Mouse (Mus musculus) myocyte (in vitro differentiated cells): ENCODE results near the gene Nipsnap2. TPM values are rescaled to one million over a fixed set of nuclear protein-coding genes. Genes with fewer than 3 reads are reported as not detected.

Experiments used
- H3K27me3 ChIP-seq: one replicate; pipeline ENCODE4 v1.6.1; 2011; ENCODE audit not compliant: control insufficient read depth, insufficient read depth, insufficient read length
- H3K36me3 ChIP-seq: one replicate; pipeline ENCODE4 v1.6.1; 2011; ENCODE audit not compliant: control insufficient read depth, insufficient read depth
- H3K4me2 ChIP-seq: one replicate; pipeline ENCODE4 v1.6.1; 2011; ENCODE audit warnings: low read depth, control low read depth
- H3K4me3 ChIP-seq: one replicate; pipeline ENCODE4 v1.5.1; 2011; ENCODE audit warnings: mild to moderate bottlenecking, control low read depth, moderate library complexity
- H3K79me2 ChIP-seq: one replicate; pipeline ENCODE4 v1.6.1; 2011; ENCODE audit not compliant: control insufficient read depth, insufficient read depth
- H3ac ChIP-seq: one replicate; pipeline ENCODE4 v1.6.1; 2011; ENCODE audit not compliant: control insufficient read depth, insufficient read length
- CEBPB ChIP-seq: IDR thresholded peaks from 2 replicates; pipeline ENCODE4 v1.6.1; 2011; ENCODE audit warnings: mild to moderate bottlenecking, moderate library complexity; ENCODE audit not compliant: poor library complexity, insufficient read depth, severe bottlenecking
- E2F4 ChIP-seq: IDR thresholded peaks from one replicate; pipeline ENCODE4 v1.6.1; 2011; ENCODE audit warnings: mild to moderate bottlenecking, control low read depth, moderate library complexity; ENCODE audit not compliant: insufficient read depth
- MAX ChIP-seq: IDR thresholded peaks from one replicate; pipeline ENCODE4 v1.6.1; 2011; ENCODE audit warnings: low read depth, mild to moderate bottlenecking, control low read depth
- MYOD1 ChIP-seq, 3 experiments: IDR thresholded peaks; one replicate each; pipeline ENCODE4 v1.6.1; 2011; ENCODE audit warnings: control low read depth in 2 of 3, low read depth in 2 of 3, mild to moderate bottlenecking in 2 of 3, moderate library complexity in 1 of 3; ENCODE audit not compliant: insufficient read length in 2 of 3, control insufficient read depth in 1 of 3
- MYOG ChIP-seq, 3 experiments: IDR thresholded peaks; one replicate each; pipeline ENCODE4 v1.6.1; 2011; ENCODE audit warnings: control low read depth in 2 of 3, low read depth in 2 of 3, mild to moderate bottlenecking in 2 of 3; ENCODE audit not compliant: insufficient read length in 2 of 3, control insufficient read depth in 1 of 3, insufficient read depth in 1 of 3
- POLR2A ChIP-seq: IDR thresholded peaks from one replicate; pipeline ENCODE4 v1.6.1; 2011; ENCODE audit warnings: low read depth, mild to moderate bottlenecking, control low read depth, moderate library complexity; ENCODE audit not compliant: insufficient read length
- POLR2AphosphoS2 ChIP-seq: IDR thresholded peaks from one replicate; pipeline ENCODE4 v1.6.1; 2011; ENCODE audit warnings: low read depth, control low read depth; ENCODE audit not compliant: insufficient read length
- REST ChIP-seq: IDR thresholded peaks from one replicate; pipeline ENCODE4 v1.6.1; 2011; ENCODE audit warnings: mild to moderate bottlenecking, control low read depth, moderate library complexity; ENCODE audit not compliant: insufficient read depth, insufficient read length
- SRF ChIP-seq: IDR thresholded peaks from one replicate; pipeline ENCODE4 v1.6.1; 2011; ENCODE audit warnings: low read depth; ENCODE audit not compliant: control insufficient read depth, insufficient read length
- TCF12 ChIP-seq: IDR thresholded peaks from one replicate; pipeline ENCODE4 v1.6.1; 2011; ENCODE audit warnings: mild to moderate bottlenecking, control low read depth; ENCODE audit not compliant: poor library complexity, insufficient read depth, severe bottlenecking
- TCF3 ChIP-seq: IDR thresholded peaks from one replicate; pipeline ENCODE4 v1.6.1; 2011; ENCODE audit warnings: low read depth, control low read depth; ENCODE audit not compliant: insufficient read length
- USF1 ChIP-seq: IDR thresholded peaks from one replicate; pipeline ENCODE4 v1.6.1; 2011; ENCODE audit warnings: low read depth, mild to moderate bottlenecking, control low read depth, moderate library complexity
- polyA plus RNA-seq: library from polyadenylated mRNA; unstranded; fragments of >200 nt; fragmentation: generic; extraction: Trizol; gene quantifications from one replicate; pipeline ENCODE4 v1.2.1, GENCODE M21; 2012; ENCODE audit warnings: missing spikeins

Nipsnap2 gene
- polyA plus RNA-seq, 1 experiment, result 67.6 TPM

- Histone ChIP-seq H3K4me3 (peak overlapping the region; percentile 44), H3K36me3 (no peaks in the 10 kb centered on the region), H3ac (no peak overlapping the region), H3K27me3 (no peaks in the 10 kb centered on the region), H3K79me2 (peaks cover 32% of the 10 kb centered on the region), H3K4me2 (no peak overlapping the region)
- no peak for TF ChIP-seq CEBPB
- no peak for TF ChIP-seq SRF
- no peak for TF ChIP-seq POLR2AphosphoS2
Observed at GRCm38 (mm10) chr5:129726784-129727183, 1.9 kb downstream of the Nipsnap2 start.

- Histone ChIP-seq H3K79me2 (peaks cover 46% of the 10 kb centered on the region), H3K27me3 (no peaks in the 10 kb centered on the region), H3K4me3 (no peak overlapping the region), H3ac (no peak overlapping the region), H3K4me2 (peak overlapping the region; percentile 35), H3K36me3 (no peaks in the 10 kb centered on the region)
- no peak for TF ChIP-seq TCF3
- TF ChIP-seq REST, result no peak
- TF ChIP-seq MYOD1 (IDR thresholded peaks at IDR 0.05; ENCODE audit: control insufficient read depth in 1 of 3, insufficient read length in 2 of 3, low read depth in 2 of 3), result no peak
- TF ChIP-seq MYOG (IDR thresholded peaks at IDR 0.05; ENCODE audit: control insufficient read depth in 1 of 3, insufficient read depth in 1 of 3, insufficient read length in 2 of 3, low read depth in 2 of 3), result no peak
- TF ChIP-seq POLR2AphosphoS2, result no peak
- no peak for TF ChIP-seq CEBPB
- TF ChIP-seq E2F4, result no peak
- TF ChIP-seq MAX, result no peak
- TF ChIP-seq USF1, result no peak
- TF ChIP-seq TCF12, result no peak
- no peak for TF ChIP-seq SRF
Observed at GRCm38 (mm10) chr5:129729286-129729685, 4.4 kb downstream of the Nipsnap2 start.

GRCm38 (mm10) chr5:129730344-129730743 lies 5.5 kb downstream of the Nipsnap2 start:
- H3ac ChIP-seq, result peak overlapping the region; percentile 6
- TF ChIP-seq CEBPB, result no peak
- peak in 2 of 3 experiments; percentile 35 to 44 for TF ChIP-seq MYOG (IDR thresholded peaks at IDR 0.05; ENCODE audit: control insufficient read depth in 1 of 3, insufficient read depth in 1 of 3, insufficient read length in 2 of 3, low read depth in 2 of 3)
- TF ChIP-seq MYOD1 (IDR thresholded peaks at IDR 0.05; ENCODE audit: control insufficient read depth in 1 of 3, insufficient read length in 2 of 3, low read depth in 2 of 3), result peak; percentile 5 to 79 (median 62)
- peak overlapping the region; percentile 35 for H3K4me2 ChIP-seq
- H3K27me3 ChIP-seq, result no peaks in the 10 kb centered on the region
- no peak overlapping the region for H3K4me3 ChIP-seq
- peaks cover 51% of the 10 kb centered on the region for H3K79me2 ChIP-seq
- no peaks in the 10 kb centered on the region for H3K36me3 ChIP-seq

GRCm38 (mm10) chr5:129731021-129731420 lies 6.2 kb downstream of the Nipsnap2 start:
- Histone ChIP-seq H3K79me2 (peaks cover 45% of the 10 kb centered on the region), H3K4me3 (no peak overlapping the region), H3K36me3 (no peaks in the 10 kb centered on the region), H3ac (peak overlapping the region; percentile 6), H3K4me2 (peak overlapping the region; percentile 35), H3K27me3 (no peaks in the 10 kb centered on the region)
- peak; percentile 43 to 65 (median 59) for TF ChIP-seq MYOD1 (IDR thresholded peaks at IDR 0.05; ENCODE audit: control insufficient read depth in 1 of 3, insufficient read length in 2 of 3, low read depth in 2 of 3)
- TF ChIP-seq SRF, result peak; percentile 95
- TF ChIP-seq E2F4, result no peak
- TF ChIP-seq MYOG (IDR thresholded peaks at IDR 0.05; ENCODE audit: control insufficient read depth in 1 of 3, insufficient read depth in 1 of 3, insufficient read length in 2 of 3, low read depth in 2 of 3), result peak in 2 of 3 experiments; percentile 17 to 51

GRCm38 (mm10) chr5:129740976-129741375 lies 16.1 kb downstream of the Nipsnap2 start:
- Histone ChIP-seq H3K4me2 (no peak overlapping the region), H3ac (no peak overlapping the region), H3K36me3 (peaks cover 15% of the 10 kb centered on the region), H3K79me2 (no peaks in the 10 kb centered on the region), H3K27me3 (no peaks in the 10 kb centered on the region), H3K4me3 (no peak overlapping the region)
- TF ChIP-seq MYOD1 (IDR thresholded peaks at IDR 0.05; ENCODE audit: control insufficient read depth in 1 of 3, insufficient read length in 2 of 3, low read depth in 2 of 3), result no peak
- no peak for TF ChIP-seq REST
- no peak for TF ChIP-seq CEBPB
- no peak for TF ChIP-seq USF1
- TF ChIP-seq SRF, result no peak
- TF ChIP-seq E2F4, result no peak
- no peak for TF ChIP-seq POLR2AphosphoS2
- TF ChIP-seq MAX, result no peak
- no peak for TF ChIP-seq POLR2A
- no peak for TF ChIP-seq MYOG (IDR thresholded peaks at IDR 0.05; ENCODE audit: control insufficient read depth in 1 of 3, insufficient read depth in 1 of 3, insufficient read length in 2 of 3, low read depth in 2 of 3)
